Mouse (Mus musculus) forebrain, embryonic 15.5 days (tissue): ENCODE data around the gene Mark3. TPM values are rescaled to one million over a fixed set of nuclear protein-coding genes. Genes with fewer than 3 reads are reported as not detected.

Experiments used
- ATAC-seq: fragments of 200-750 bp; cut with Nextera tagmentation; replicated peaks from 2 replicates; pipeline ENCODE4 v1.8.0; 2017; ENCODE audit warnings: mild to moderate bottlenecking, moderate TSS enrichment, moderate library complexity
- H3K27ac ChIP-seq: fragments of 300-500 bp; sonication (generic); replicated peaks from 2 replicates; pipeline ENCODE4 v1.5.1; 2015; ENCODE audit warnings: mild to moderate bottlenecking, inconsistent platforms
- H3K27me3 ChIP-seq: fragments of 300-500 bp; sonication (generic); 2 replicates; pipeline ENCODE4 v1.6.1; 2015; ENCODE audit warnings: inconsistent platforms
- H3K36me3 ChIP-seq: fragments of 300-500 bp; sonication (generic); 2 replicates; pipeline ENCODE4 v1.6.1; 2015; ENCODE audit warnings: mild to moderate bottlenecking, inconsistent platforms
- H3K4me1 ChIP-seq: fragments of 300-500 bp; sonication (generic); 2 replicates; pipeline ENCODE4 v1.6.1; 2015; ENCODE audit warnings: inconsistent platforms
- H3K4me2 ChIP-seq: fragments of 300-500 bp; sonication (generic); replicated peaks from 2 replicates; pipeline ENCODE4 v1.6.1; 2015; ENCODE audit warnings: mild to moderate bottlenecking, inconsistent platforms
- H3K4me3 ChIP-seq: fragments of 300-500 bp; sonication (generic); 2 replicates; pipeline ENCODE4 v1.5.1; 2015; ENCODE audit warnings: mild to moderate bottlenecking, inconsistent platforms
- H3K9ac ChIP-seq: fragments of 300-500 bp; sonication (generic); replicated peaks from 2 replicates; pipeline ENCODE4 v1.6.1; 2015; ENCODE audit warnings: mild to moderate bottlenecking, inconsistent platforms
- H3K9me3 ChIP-seq: fragments of 300-500 bp; sonication (generic); 2 replicates; pipeline ENCODE4 v1.6.1; 2016; ENCODE audit warnings: inconsistent platforms
- WGBS: fragments of 180-500 bp; shearing (Covaris S2); methylation state at CpG from one replicate; pipeline ENCODE4 v1.1.7; 2015; ENCODE audit warnings: mixed read lengths; 5-methylcytosine and 5-hydroxymethylcytosine counted together
- polyA plus RNA-seq: library from polyadenylated mRNA; unstranded; fragments of >200 nt; fragmentation: Nextera tagmentation; extraction: Ambion mirVana; gene quantifications from 2 replicates; pipeline ENCODE4 v1.2.1, GENCODE M21; 2015

The Mark3 gene
- polyA plus RNA-seq, 1 experiment from 2014 or later, result 54.4 TPM

- Histone ChIP-seq H3K4me2 (no peak overlapping the region; the same call in 1 of the 2 replicates), H3K9ac (peak overlapping the region; percentile 1; the same call in 1 of the 2 replicates), H3K4me3 (no peak overlapping the region), H3K9me3 (no peaks in the 10 kb centered on the region), H3K4me1 (peaks cover 54% of the 10 kb centered on the region), H3K27ac (peak overlapping the region; percentile 82), H3K36me3 (no peaks in the 10 kb centered on the region), H3K27me3 (no peaks in the 10 kb centered on the region)
- WGBS, result 27% methylated on average over 13 of the region's 13 CpGs
- peak; percentile 42 for ATAC-seq
Observed at GRCm38 (mm10) chr12:111694880-111695804, 120.8 kb downstream of the Mark3 start.

- no peak overlapping the region for H3K4me2 ChIP-seq
- H3K36me3 ChIP-seq, result no peaks in the 10 kb centered on the region
- no peak for ATAC-seq
- H3K4me1 ChIP-seq, result peaks cover 49% of the 10 kb centered on the region
- H3K9ac ChIP-seq, result no peak overlapping the region
- no peaks in the 10 kb centered on the region for H3K27me3 ChIP-seq
- WGBS, result 17% methylated on average over 6 of the region's 6 CpGs
- H3K27ac ChIP-seq, result peak overlapping the region; percentile 82
- H3K9me3 ChIP-seq, result no peaks in the 10 kb centered on the region
- no peak overlapping the region for H3K4me3 ChIP-seq
Observed at GRCm38 (mm10) chr12:111696239-111696638, 121.9 kb downstream of the Mark3 start.

GRCm38 (mm10) chr12:111697708-111698107 is 123.4 kb downstream of the Mark3 start:
- H3K27ac ChIP-seq, result no peak overlapping the region
- no peaks in the 10 kb centered on the region for H3K9me3 ChIP-seq
- H3K36me3 ChIP-seq, result no peaks in the 10 kb centered on the region
- no peak for ATAC-seq
- H3K27me3 ChIP-seq, result no peaks in the 10 kb centered on the region
- WGBS, result 72% methylated on average over 4 of the region's 4 CpGs
- H3K9ac ChIP-seq, result no peak overlapping the region
- no peak overlapping the region for H3K4me3 ChIP-seq
- H3K4me1 ChIP-seq, result peaks cover 36% of the 10 kb centered on the region
- H3K4me2 ChIP-seq, result no peak overlapping the region

- 82% methylated on average over 6 of the region's 6 CpGs for WGBS
- ATAC-seq, result no peak
- Histone ChIP-seq H3K4me1 (peaks cover 29% of the 10 kb centered on the region), H3K36me3 (no peaks in the 10 kb centered on the region), H3K4me3 (no peak overlapping the region), H3K4me2 (no peak overlapping the region), H3K9me3 (no peaks in the 10 kb centered on the region), H3K27me3 (no peaks in the 10 kb centered on the region), H3K9ac (0 out of 2 replicates have a peak overlapping the region, but pooled peaks have one; percentile 1), H3K27ac (peak overlapping the region; percentile 14; the same call in 1 of the 2 replicates)
Observed at GRCm38 (mm10) chr12:111698346-111698913, 124.1 kb downstream of the Mark3 start.

- ATAC-seq, result no peak
- WGBS, result 81% methylated on average over 4 of the region's 4 CpGs
- Histone ChIP-seq H3K4me2 (no peak overlapping the region), H3K9ac (no peak overlapping the region), H3K36me3 (no peaks in the 10 kb centered on the region), H3K9me3 (no peaks in the 10 kb centered on the region), H3K4me1 (peaks cover 17% of the 10 kb centered on the region), H3K4me3 (no peak overlapping the region), H3K27ac (no peak overlapping the region), H3K27me3 (no peaks in the 10 kb centered on the region)
Observed at GRCm38 (mm10) chr12:111699542-111699941, 125.2 kb downstream of the Mark3 start.

GRCm38 (mm10) chr12:111700920-111701458 is 126.7 kb downstream of the Mark3 start:
- H3K36me3 ChIP-seq, result no peaks in the 10 kb centered on the region
- ATAC-seq, result no peak
- no peak overlapping the region for H3K4me3 ChIP-seq
- WGBS, result 85% methylated on average over 9 of the region's 9 CpGs
- H3K9me3 ChIP-seq, result no peaks in the 10 kb centered on the region
- no peaks in the 10 kb centered on the region for H3K27me3 ChIP-seq
- peaks cover 8% of the 10 kb centered on the region for H3K4me1 ChIP-seq
- no peak overlapping the region for H3K27ac ChIP-seq
- H3K4me2 ChIP-seq, result no peak overlapping the region
- H3K9ac ChIP-seq, result no peak overlapping the region

- 92% methylated on average over 3 of the region's 3 CpGs for WGBS
- H3K4me2 ChIP-seq, result no peak overlapping the region
- no peak for ATAC-seq
- no peaks in the 10 kb centered on the region for H3K9me3 ChIP-seq
- no peaks in the 10 kb centered on the region for H3K27me3 ChIP-seq
- H3K4me3 ChIP-seq, result no peak overlapping the region
- H3K36me3 ChIP-seq, result peaks cover 3% of the 10 kb centered on the region; the same call in 1 of the 2 replicates
- no peak overlapping the region for H3K9ac ChIP-seq
- H3K4me1 ChIP-seq, result 0 out of 2 replicates have a peak, but pooled peaks cover 5% of the 10 kb centered on the region
- H3K27ac ChIP-seq, result no peak overlapping the region
Observed at GRCm38 (mm10) chr12:111703301-111703700, 129.0 kb downstream of the Mark3 start.

GRCm38 (mm10) chr12:111704609-111705008 is 130.3 kb downstream of the Mark3 start:
- Histone ChIP-seq H3K9ac (no peak overlapping the region), H3K4me3 (no peak overlapping the region), H3K9me3 (no peaks in the 10 kb centered on the region), H3K27ac (no peak overlapping the region), H3K4me2 (no peak overlapping the region), H3K36me3 (peaks cover 15% of the 10 kb centered on the region), H3K4me1 (0 out of 2 replicates have a peak, but pooled peaks cover 5% of the 10 kb centered on the region), H3K27me3 (no peaks in the 10 kb centered on the region)
- 49% methylated on average over 9 of the region's 9 CpGs for WGBS
- ATAC-seq, result no peak; the same call in 1 of the 2 replicates

GRCm38 (mm10) chr12:111705186-111705973 is 131.1 kb downstream of the Mark3 start:
- H3K4me2 ChIP-seq, result no peak overlapping the region
- H3K4me1 ChIP-seq, result peaks cover 9% of the 10 kb centered on the region
- no peaks in the 10 kb centered on the region for H3K27me3 ChIP-seq
- no peak for ATAC-seq
- WGBS, result 80% methylated on average over 15 of the region's 15 CpGs
- peaks cover 22% of the 10 kb centered on the region for H3K36me3 ChIP-seq
- no peak overlapping the region for H3K9ac ChIP-seq
- no peak overlapping the region for H3K27ac ChIP-seq
- H3K9me3 ChIP-seq, result no peaks in the 10 kb centered on the region
- H3K4me3 ChIP-seq, result no peak overlapping the region
